Mouse (Mus musculus) liver, adult (tissue): Measurements from ENCODE around the gene Msmo1.

Experiments used
- GATA4 ChIP-seq: IDR thresholded peaks from 2 replicates; pipeline ENCODE4 v1.6.1; 2014; ENCODE audit warnings: mild to moderate bottlenecking, low read length; ENCODE audit not compliant: insufficient replicate concordance

Gene Msmo1

GRCm38 (mm10) chr8:64735161-64735560 is 1.6 kb upstream of the Msmo1 start:
- TF ChIP-seq GATA4: no peak

DNA sequence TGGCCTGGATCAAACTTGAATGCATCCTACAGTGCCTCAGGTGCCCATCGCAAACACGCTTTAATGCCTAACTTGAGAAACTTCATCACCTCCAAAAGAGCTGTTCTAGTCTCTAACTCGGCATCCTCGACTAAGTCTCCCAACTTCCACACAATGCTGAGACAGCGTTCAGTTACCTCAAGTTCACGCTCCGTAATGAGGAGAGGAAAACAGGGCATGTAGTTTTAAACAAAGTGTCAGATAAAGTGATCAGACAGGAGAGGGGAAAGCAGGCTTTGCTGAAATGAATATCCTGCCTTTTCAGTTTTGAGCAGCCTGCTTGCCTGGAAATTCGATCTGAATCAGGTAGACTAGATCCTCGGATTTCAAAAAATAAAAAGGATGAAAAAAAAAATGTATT is 996 bp downstream of the Msmo1 start:
- TF ChIP-seq GATA4: no peak

- no peak for TF ChIP-seq GATA4
Observed at GRCm38 (mm10) chr8:64728156-64728555, 5.4 kb downstream of the Msmo1 start.

DNA sequence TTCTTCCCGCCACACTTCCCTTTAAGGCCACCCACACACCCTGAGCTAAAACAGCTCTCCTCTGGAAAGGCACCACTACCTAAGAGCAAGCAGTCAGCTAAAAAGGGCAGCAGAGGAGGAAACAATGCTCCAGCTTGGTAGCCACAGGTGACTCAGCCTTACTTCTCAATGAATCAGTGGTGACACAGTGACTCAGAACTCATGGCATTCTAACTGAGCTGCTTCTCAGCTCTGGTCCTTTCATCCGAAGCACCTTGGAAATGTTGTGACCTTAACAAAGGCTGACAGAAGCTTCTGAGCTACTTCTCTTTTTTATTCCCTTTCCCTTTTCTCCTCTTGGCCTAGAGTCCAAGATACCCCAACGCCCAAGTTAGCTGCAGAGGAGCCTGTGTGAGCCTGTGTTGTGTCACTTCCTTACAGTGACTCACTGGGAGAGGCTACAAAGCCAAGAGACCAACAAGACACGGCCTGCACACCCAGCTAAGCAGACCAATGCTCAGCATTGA is 7.3 kb downstream of the Msmo1 start:
- TF ChIP-seq GATA4: no peak

DNA sequence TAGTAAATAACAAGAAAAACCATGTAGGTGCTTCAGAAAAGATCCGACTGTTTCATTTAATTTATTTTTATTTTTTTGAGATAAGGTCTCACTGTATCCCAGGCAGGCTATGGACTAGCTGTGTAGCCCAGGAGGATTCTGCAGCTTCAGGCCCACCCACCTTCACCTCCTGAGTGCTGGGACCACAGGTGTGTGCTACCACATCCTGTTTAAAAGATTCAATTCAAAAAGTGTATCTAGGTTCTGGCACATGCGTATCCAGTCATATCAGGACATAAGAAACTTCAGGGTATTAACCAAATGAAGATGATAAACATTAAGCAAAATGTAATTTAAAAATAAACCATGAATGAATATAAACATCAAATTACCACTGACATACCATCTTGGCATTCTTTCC is 10.4 kb downstream of the Msmo1 start:
- TF ChIP-seq GATA4: no peak

- no peak for TF ChIP-seq GATA4
Observed at GRCm38 (mm10) chr8:64717868-64718267, 15.7 kb downstream of the Msmo1 start.

GRCm38 (mm10) chr8:64712499-64712898 is 21.1 kb downstream of the Msmo1 start:
- TF ChIP-seq GATA4: no peak

GRCm38 (mm10) chr8:64711544-64711943 is 22.0 kb downstream of the Msmo1 start:
- no peak for TF ChIP-seq GATA4

DNA sequence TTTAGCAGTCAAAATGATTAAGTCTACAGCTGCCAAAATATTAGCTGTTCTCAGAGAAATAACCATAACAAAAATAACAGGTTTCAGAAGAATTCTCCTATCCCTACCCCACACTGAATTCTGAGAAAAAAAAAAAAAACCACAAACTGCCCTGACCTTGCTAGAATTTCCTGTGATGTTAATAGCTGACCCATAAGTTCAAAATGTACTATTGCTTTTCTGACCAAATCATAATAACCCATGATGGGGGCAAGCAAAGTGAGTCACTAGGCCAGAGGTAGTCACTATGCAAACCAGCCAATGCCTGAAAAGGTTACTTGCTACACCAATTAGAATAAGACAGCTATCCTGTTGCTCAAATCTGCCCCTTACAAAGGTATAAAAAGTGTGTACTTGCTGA is 26.1 kb downstream of the Msmo1 start:
- TF ChIP-seq GATA4: no peak

DNA sequence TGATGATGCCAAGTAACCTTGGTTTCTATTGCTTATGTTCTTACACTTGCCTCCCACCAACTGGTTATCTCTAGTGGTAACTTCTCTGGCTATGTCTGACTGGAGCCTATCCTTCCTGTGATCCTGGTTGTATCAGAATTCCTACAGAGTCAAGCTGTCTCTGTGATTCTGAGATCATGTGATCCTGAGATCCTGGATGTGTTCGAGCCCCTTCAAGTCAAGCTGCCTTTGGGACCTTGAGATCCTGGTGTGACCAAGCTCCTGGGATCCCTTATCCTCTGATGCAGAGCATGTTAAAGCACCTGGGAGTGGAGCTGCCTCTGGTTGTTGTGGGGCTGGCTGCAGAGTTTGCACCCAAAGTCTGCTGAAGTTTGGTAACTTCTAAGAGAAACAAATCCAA is 30.4 kb downstream of the Msmo1 start:
- no peak for TF ChIP-seq GATA4

DNA sequence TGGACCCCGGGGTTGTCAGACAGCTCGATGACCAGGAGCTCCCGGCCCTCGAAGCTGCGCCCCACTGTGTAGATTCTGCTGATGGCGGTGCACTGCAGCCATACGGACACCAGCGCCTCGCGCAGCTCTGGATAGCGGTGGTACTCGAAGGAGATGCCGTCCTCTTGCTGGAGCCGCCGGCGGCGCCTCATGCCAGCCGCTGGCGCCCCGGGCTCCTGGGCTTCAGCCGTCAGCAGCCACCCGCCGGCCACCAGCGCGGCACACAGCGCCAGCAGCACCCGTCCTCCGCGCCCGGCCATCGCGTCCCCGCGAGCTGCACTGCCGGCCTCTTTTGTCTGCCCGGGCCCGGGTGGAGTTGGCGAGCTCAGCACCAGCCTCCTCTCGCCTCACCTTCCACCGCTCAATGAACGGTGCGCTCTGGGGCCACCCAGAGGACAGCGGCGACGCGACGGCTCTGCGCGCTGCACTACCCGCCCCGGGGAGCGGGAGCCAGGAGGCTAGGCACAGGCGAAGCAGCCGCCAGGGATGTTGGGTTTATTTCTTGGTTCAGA is 40.9 kb downstream of the Msmo1 start, which contains the start of gene Cpe:
Gene Cpe, minus strand, starts transcription at position 404 of the 551 bp plus-strand sequence.
- TF ChIP-seq GATA4: no peak

DNA sequence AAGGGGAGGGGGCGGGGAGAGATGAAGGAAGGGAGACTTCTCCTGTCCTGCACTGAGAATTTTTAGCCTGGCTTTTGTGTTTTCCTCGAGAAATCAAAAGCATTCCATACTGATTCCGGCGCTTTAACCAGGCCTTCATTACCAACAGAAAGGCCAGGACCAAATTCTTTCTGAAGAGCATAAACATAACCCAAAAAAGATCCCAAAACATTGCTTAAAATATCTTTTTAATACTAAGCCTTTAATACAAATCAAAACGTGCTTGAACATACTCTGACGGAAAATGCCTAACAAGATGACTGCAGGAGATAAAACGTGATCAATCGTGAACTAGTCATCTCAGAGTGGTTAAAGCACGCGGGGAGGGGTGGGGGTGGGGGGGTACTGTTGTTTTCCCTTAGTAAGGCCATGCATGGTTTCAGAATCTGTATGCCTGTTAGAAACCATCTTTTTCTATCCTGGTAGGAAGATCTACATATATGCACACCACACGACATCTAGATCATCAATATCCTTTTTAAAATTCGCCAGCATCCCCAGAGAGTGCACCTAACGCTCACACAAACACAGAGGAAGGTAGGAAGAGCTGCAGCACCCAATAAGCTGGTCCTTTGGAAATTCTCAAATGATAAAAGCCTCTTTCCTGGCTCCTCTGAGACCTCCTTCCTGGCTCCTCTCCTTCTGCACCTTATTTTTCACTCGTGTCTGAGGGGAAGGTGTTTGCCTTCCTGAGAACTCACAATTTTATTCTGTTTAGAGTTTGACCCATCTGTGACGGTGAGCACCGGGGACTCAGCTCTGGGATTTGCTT is 41.8 kb downstream of the Msmo1 start:
- TF ChIP-seq GATA4: no peak

- no peak for TF ChIP-seq GATA4
Observed at GRCm38 (mm10) chr8:64690845-64691244, 42.7 kb downstream of the Msmo1 start.

- TF ChIP-seq GATA4: no peak
Observed at GRCm38 (mm10) chr8:64690306-64690705, 43.3 kb downstream of the Msmo1 start.

GRCm38 (mm10) chr8:64688741-64689140 is 44.9 kb downstream of the Msmo1 start:
- no peak for TF ChIP-seq GATA4

GRCm38 (mm10) chr8:64688161-64688560 is 45.4 kb downstream of the Msmo1 start:
- no peak for TF ChIP-seq GATA4
